Mouse (Mus musculus) hindbrain, embryonic 12.5 days (tissue): ENCODE results near the gene Rnf185. TPM values are rescaled to one million over a fixed set of nuclear protein-coding genes. Genes with fewer than 3 reads are reported as not detected.

Experiments
- ATAC-seq: fragments of 200-750 bp; cut with Nextera tagmentation; 2 replicates; pipeline ENCODE4 v1.8.0; 2017; ENCODE audit warnings: moderate TSS enrichment; ENCODE audit not compliant: low FRiP score
- H3K27ac ChIP-seq: fragments of 300-500 bp; sonication (generic); 2 replicates; pipeline ENCODE4 v1.5.1; 2016; ENCODE audit warnings: mild to moderate bottlenecking
- H3K27me3 ChIP-seq: fragments of 300-500 bp; sonication (generic); 2 replicates; pipeline ENCODE4 v1.6.1; 2016; ENCODE audit warnings: mild to moderate bottlenecking
- H3K36me3 ChIP-seq: fragments of 300-500 bp; sonication (generic); 2 replicates; pipeline ENCODE4 v1.6.1; 2016; ENCODE audit warnings: mild to moderate bottlenecking
- H3K4me1 ChIP-seq: fragments of 300-500 bp; sonication (generic); 2 replicates; pipeline ENCODE4 v1.6.1; 2016
- H3K4me2 ChIP-seq: fragments of 300-500 bp; sonication (generic); replicated peaks from 2 replicates; pipeline ENCODE4 v1.6.1; 2016; ENCODE audit warnings: mild to moderate bottlenecking
- H3K4me3 ChIP-seq: fragments of 300-500 bp; sonication (generic); 2 replicates; pipeline ENCODE4 v1.5.1; 2016; ENCODE audit warnings: mild to moderate bottlenecking
- H3K9ac ChIP-seq: fragments of 300-500 bp; sonication (generic); 2 replicates; pipeline ENCODE4 v1.6.1; 2016; ENCODE audit warnings: mild to moderate bottlenecking, moderate library complexity
- H3K9me3 ChIP-seq: fragments of 300-500 bp; sonication (generic); replicated peaks from 2 replicates; pipeline ENCODE4 v1.6.1; 2016; ENCODE audit warnings: mild to moderate bottlenecking
- WGBS: fragments of 180-500 bp; shearing (Covaris S2); methylation state at CpG from one replicate; pipeline ENCODE4 v1.1.7; 2016; 5-methylcytosine and 5-hydroxymethylcytosine counted together
- polyA plus RNA-seq: library from polyadenylated mRNA; unstranded; fragments of >200 nt; fragmentation: Nextera tagmentation; extraction: Ambion mirVana; gene quantifications from 2 replicates; pipeline ENCODE4 v1.2.1, GENCODE M21; 2016

Rnf185 gene
- polyA plus RNA-seq, 1 experiment from 2014 or later = 38.5 TPM

DNA sequence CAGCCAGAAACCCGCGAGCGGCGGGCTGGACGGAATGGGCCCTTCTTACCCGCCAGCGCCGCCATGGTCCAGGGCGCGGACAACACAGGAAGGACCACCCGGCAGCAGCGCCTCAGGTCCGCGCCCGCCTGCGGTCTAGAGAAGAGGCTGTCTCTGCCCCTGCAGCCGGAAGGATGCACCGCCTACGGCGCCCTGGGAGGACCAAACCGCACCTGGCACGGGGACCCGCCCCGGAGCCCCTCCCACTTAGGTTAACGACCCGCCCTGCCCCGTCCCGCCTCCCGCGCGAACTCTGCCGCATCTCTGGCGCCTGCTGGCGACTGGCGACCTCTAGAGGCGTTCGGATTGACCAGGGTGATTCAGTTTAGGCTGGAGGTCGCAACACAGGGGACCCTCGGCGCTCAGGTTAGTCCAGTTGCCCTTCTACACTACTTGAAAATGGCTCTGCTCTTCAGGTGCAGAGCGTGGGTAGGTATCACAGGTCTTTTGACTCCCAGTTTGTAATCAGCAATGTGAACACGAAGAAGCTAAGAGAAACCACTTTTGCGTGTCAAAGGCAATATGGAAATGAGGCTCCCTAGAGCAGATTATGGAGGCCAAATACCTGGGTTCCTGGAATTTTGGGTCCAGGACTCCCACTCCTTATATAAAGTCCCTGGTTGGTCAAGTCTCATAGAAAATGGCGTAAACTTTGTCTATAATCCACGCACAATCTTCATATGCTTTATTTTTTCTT lies 43.0 kb downstream of the Rnf185 start, which contains the start of gene Limk2:
Limk2 (minus strand) TSS at position 193 of the 736 bp plus-strand sequence.
- Histone ChIP-seq H3K4me1 (peaks cover 17% of the 10 kb centered on the region), H3K36me3 (peaks cover 4% of the 10 kb centered on the region; the same call in 1 of the 2 replicates), H3K9me3 (no peaks in the 10 kb centered on the region), H3K9ac (peak within 1 kb of the TSS; percentile 65), H3K27me3 (no peaks in the 10 kb centered on the region), H3K27ac (peak within 1 kb of the TSS; percentile 48; the same call in 1 of the 2 replicates), H3K4me2 (peak within 1 kb of the TSS; percentile 64), H3K4me3 (peak within 1 kb of the TSS; percentile 55)
- peak; percentile 90 for ATAC-seq
- 3% methylated on average over 45 of the region's 45 CpGs for WGBS

DNA sequence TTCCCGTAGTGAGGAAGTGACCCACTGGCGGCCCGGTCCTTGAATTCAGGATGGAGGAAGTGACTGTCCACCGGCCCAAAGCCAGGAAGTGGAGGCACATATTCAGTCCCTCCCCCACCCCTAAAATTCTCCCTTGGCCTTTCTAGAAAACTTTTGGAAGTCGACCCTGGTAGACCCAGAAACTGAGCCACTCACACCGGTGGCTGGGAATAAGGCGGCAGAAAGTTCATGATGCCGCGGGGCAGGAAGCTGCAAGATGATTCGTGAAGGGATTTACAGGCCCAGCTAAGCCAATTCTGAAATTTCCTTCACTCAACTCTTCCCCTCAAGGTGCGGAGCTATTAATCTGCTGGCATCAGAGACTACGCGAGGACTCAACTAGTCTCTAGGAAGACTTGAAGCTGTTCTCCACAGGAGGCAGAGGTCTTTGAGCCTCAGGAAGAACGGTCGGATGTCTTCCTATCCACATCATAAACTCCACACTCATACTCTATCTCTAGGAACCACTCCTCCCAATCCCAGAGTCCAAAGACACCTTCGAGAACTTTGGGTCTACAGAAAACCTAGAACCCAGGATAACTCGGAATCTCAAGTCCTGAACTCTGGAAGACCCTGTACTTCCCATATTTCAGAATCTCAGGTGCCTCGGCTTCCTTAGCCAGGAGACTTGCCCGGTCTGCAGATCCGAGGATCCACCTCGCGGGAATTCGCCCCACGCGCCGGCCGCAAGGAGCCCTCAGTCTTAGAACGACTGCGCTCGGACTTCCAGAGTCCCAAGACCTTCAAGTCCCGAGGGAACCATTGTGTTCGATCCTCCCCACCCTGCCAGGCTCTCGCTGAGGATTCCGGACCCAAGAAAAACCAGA lies 43.8 kb downstream of the Rnf185 start:
- Histone ChIP-seq H3K36me3 (no peaks in the 10 kb centered on the region), H3K27ac (peak overlapping the region; percentile 48; the same call in 1 of the 2 replicates), H3K4me2 (peak overlapping the region; percentile 64), H3K9ac (peak overlapping the region; percentile 65), H3K4me3 (peak overlapping the region; percentile 55), H3K27me3 (no peaks in the 10 kb centered on the region), H3K4me1 (peaks cover 17% of the 10 kb centered on the region), H3K9me3 (no peaks in the 10 kb centered on the region)
- WGBS = 8% methylated on average over 34 of the region's 34 CpGs
- peak; percentile 63; the same call in 1 of the 2 replicates for ATAC-seq

GRCm38 (mm10) chr11:3404287-3405047 lies 47.7 kb downstream of the Rnf185 start:
- 92% methylated on average over 7 of the region's 7 CpGs for WGBS

GRCm38 (mm10) chr11:3403024-3403423 lies 49.1 kb downstream of the Rnf185 start:
- Histone ChIP-seq H3K9ac (no peak overlapping the region), H3K4me3 (no peak overlapping the region), H3K9me3 (no peaks in the 10 kb centered on the region), H3K4me1 (peaks cover 7% of the 10 kb centered on the region), H3K27me3 (no peaks in the 10 kb centered on the region), H3K4me2 (no peak overlapping the region), H3K27ac (no peak overlapping the region), H3K36me3 (no peaks in the 10 kb centered on the region)
- ATAC-seq = no peak
- 92% methylated on average over 3 of the region's 3 CpGs for WGBS

More at GRCm38 (mm10) chr11:3404287-3405047, 47.7 kb downstream of the Rnf185 start:
- no peak overlapping the region for H3K4me2 ChIP-seq
- no peaks in the 10 kb centered on the region for H3K9me3 ChIP-seq
- H3K9ac ChIP-seq = no peak overlapping the region
- peaks cover 16% of the 10 kb centered on the region for H3K4me1 ChIP-seq
- no peaks in the 10 kb centered on the region for H3K27me3 ChIP-seq
- no peak overlapping the region for H3K4me3 ChIP-seq
- ATAC-seq = no peak
- no peak overlapping the region for H3K27ac ChIP-seq
- no peaks in the 10 kb centered on the region for H3K36me3 ChIP-seq

- H3K4me3 ChIP-seq = no peak overlapping the region
- no peak for ATAC-seq
- no peak overlapping the region for H3K4me2 ChIP-seq
- peaks cover 10% of the 10 kb centered on the region; the same call in 1 of the 2 replicates for H3K4me1 ChIP-seq
- H3K9me3 ChIP-seq = no peaks in the 10 kb centered on the region
- 0 out of 2 replicates have a peak, but pooled peaks cover 3% of the 10 kb centered on the region for H3K36me3 ChIP-seq
- no peaks in the 10 kb centered on the region for H3K27me3 ChIP-seq
- H3K9ac ChIP-seq = no peak overlapping the region
- H3K27ac ChIP-seq = no peak overlapping the region
- WGBS = 100% methylated on average over 1 of the region's 1 CpGs
These were observed 53.8 kb downstream of the Rnf185 start for GRCm38 (mm10) chr11:3398318-3398717.

DNA sequence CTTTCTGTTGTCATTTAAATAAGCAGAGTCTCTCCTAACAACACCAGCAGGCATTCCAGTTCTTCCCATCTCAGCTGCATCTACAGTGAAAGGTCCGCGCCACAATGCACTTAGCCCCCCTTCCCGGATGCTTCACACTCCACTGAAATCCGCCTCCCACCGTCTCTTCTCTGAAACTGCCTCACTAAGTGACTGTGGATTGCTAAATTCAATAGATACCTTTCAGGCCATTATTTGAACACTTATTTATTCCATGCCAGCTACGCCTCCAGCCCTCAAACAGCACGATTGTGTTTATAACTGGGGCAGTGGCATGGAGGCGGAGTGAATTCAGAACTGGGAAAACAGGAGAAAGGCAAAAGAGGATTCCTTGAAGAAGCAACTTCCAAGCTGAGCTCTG lies 55.6 kb downstream of the Rnf185 start:
- peak; percentile 81 for ATAC-seq
- H3K4me1 ChIP-seq = peaks cover 10% of the 10 kb centered on the region; the same call in 1 of the 2 replicates
- H3K4me2 ChIP-seq = no peak overlapping the region
- H3K9ac ChIP-seq = no peak overlapping the region
- H3K4me3 ChIP-seq = no peak overlapping the region
- H3K27ac ChIP-seq = peak overlapping the region; percentile 68
- no peaks in the 10 kb centered on the region for H3K27me3 ChIP-seq
- H3K9me3 ChIP-seq = no peaks in the 10 kb centered on the region
- 0 out of 2 replicates have a peak, but pooled peaks cover 3% of the 10 kb centered on the region for H3K36me3 ChIP-seq
- 37% methylated on average over 8 of the region's 8 CpGs for WGBS

- Histone ChIP-seq H3K4me1 (peaks cover 10% of the 10 kb centered on the region; the same call in 1 of the 2 replicates), H3K9me3 (no peaks in the 10 kb centered on the region), H3K4me3 (no peak overlapping the region), H3K9ac (no peak overlapping the region), H3K27me3 (no peaks in the 10 kb centered on the region), H3K27ac (peak overlapping the region; percentile 68), H3K4me2 (no peak overlapping the region), H3K36me3 (0 out of 2 replicates have a peak, but pooled peaks cover 3% of the 10 kb centered on the region)
- 41% methylated on average over 3 of the region's 3 CpGs for WGBS
- peak; percentile 81 for ATAC-seq
These were observed 56.1 kb downstream of the Rnf185 start for GRCm38 (mm10) chr11:3396091-3396490.

GRCm38 (mm10) chr11:3394520-3394919 lies 57.6 kb downstream of the Rnf185 start:
- peak overlapping the region; percentile 44; the same call in 1 of the 2 replicates for H3K27ac ChIP-seq
- no peaks in the 10 kb centered on the region for H3K9me3 ChIP-seq
- H3K4me2 ChIP-seq = no peak overlapping the region
- 47% methylated on average over 5 of the region's 5 CpGs for WGBS
- no peaks in the 10 kb centered on the region for H3K27me3 ChIP-seq
- H3K4me1 ChIP-seq = peaks cover 10% of the 10 kb centered on the region; the same call in 1 of the 2 replicates
- 0 out of 2 replicates have a peak, but pooled peaks cover 3% of the 10 kb centered on the region for H3K36me3 ChIP-seq
- H3K4me3 ChIP-seq = no peak overlapping the region
- H3K9ac ChIP-seq = no peak overlapping the region
- ATAC-seq = no peak

DNA sequence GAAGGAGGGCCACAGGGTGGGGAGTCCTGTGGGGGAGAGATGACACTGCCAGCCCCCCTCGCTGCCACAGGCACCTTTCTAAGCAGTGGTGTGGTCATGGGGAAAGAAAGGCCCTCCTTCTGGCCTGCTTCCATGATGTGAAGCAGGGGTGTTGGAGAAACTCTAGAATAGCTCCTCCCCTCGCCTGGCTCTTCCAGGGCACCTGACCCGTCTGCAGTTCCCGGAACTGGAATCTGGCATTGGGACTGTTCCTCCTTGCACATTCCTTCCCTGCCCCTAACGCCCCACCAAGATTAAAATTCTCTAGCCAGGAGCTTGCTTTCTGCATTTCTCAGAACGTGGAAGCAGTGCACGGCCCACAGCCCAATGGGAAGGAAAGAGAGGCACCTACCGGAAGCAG lies 59.6 kb downstream of the Rnf185 start:
- no peaks in the 10 kb centered on the region for H3K27me3 ChIP-seq
- H3K36me3 ChIP-seq = 0 out of 2 replicates have a peak, but pooled peaks cover 3% of the 10 kb centered on the region
- 0 out of 2 replicates have a peak, but pooled peaks cover 3% of the 10 kb centered on the region for H3K9me3 ChIP-seq
- WGBS = 84% methylated on average over 8 of the region's 8 CpGs
- peaks cover 10% of the 10 kb centered on the region; the same call in 1 of the 2 replicates for H3K4me1 ChIP-seq
- no peak overlapping the region for H3K9ac ChIP-seq
- no peak overlapping the region for H3K27ac ChIP-seq
- H3K4me2 ChIP-seq = no peak overlapping the region
- H3K4me3 ChIP-seq = no peak overlapping the region
- ATAC-seq = no peak

- no peak overlapping the region for H3K4me3 ChIP-seq
- 0 out of 2 replicates have a peak, but pooled peaks cover 3% of the 10 kb centered on the region for H3K9me3 ChIP-seq
- H3K27me3 ChIP-seq = no peaks in the 10 kb centered on the region
- 92% methylated on average over 5 of the region's 5 CpGs for WGBS
- H3K4me2 ChIP-seq = no peak overlapping the region
- no peak overlapping the region for H3K9ac ChIP-seq
- H3K36me3 ChIP-seq = 0 out of 2 replicates have a peak, but pooled peaks cover 3% of the 10 kb centered on the region
- no peak overlapping the region for H3K27ac ChIP-seq
- H3K4me1 ChIP-seq = peaks cover 5% of the 10 kb centered on the region; the same call in 1 of the 2 replicates
- no peak for ATAC-seq
These were observed 61.4 kb downstream of the Rnf185 start for GRCm38 (mm10) chr11:3390789-3391188.

GRCm38 (mm10) chr11:3389996-3390395 lies 62.2 kb downstream of the Rnf185 start:
- 80% methylated on average over 5 of the region's 5 CpGs for WGBS
- no peak overlapping the region for H3K27ac ChIP-seq
- peaks cover 5% of the 10 kb centered on the region; the same call in 1 of the 2 replicates for H3K4me1 ChIP-seq
- no peak for ATAC-seq
- 0 out of 2 replicates have a peak, but pooled peaks cover 3% of the 10 kb centered on the region for H3K9me3 ChIP-seq
- H3K4me3 ChIP-seq = no peak overlapping the region
- H3K9ac ChIP-seq = no peak overlapping the region
- H3K36me3 ChIP-seq = no peaks in the 10 kb centered on the region
- no peaks in the 10 kb centered on the region for H3K27me3 ChIP-seq
- no peak overlapping the region for H3K4me2 ChIP-seq
